Mouse (Mus musculus): Measurements from ENCODE around the gene Gm6588. TPM values are rescaled to one million over a fixed set of nuclear protein-coding genes. Genes with fewer than 3 reads are reported as not detected.

Gm6588 gene
- polyA plus RNA-seq, 1 experiment from 2014 or later, result not detected

GRCm38 (mm10) chr5:112499918-112500682 is 50.9 kb downstream of the Gm6588 start:
- ATAC-seq, result peak; percentile 52
- H3K36me3 ChIP-seq, result no peaks in the 10 kb centered on the region
- no peaks in the 10 kb centered on the region for H3K27me3 ChIP-seq (replicated peaks)
- no peak overlapping the region for H3K27ac ChIP-seq
- no peaks in the 10 kb centered on the region for H3K9me3 ChIP-seq
- 44% methylated on average over 8 of the region's 8 CpGs for WGBS
- H3K4me3 ChIP-seq (replicated peaks), result no peak overlapping the region
- no peak overlapping the region for H3K4me2 ChIP-seq (replicated peaks)
- H3K4me1 ChIP-seq (replicated peaks), result no peaks in the 10 kb centered on the region
- H3K9ac ChIP-seq, result no peak overlapping the region

Other genes with a start within 250 kb of the Gm6588 start
- gene Cryba4, start 196.9 kb upstream of the Gm6588 start, polyA plus RNA-seq (2015; fragmentation: Nextera tagmentation; extraction: Ambion mirVana), result 1.7 and 1.8 TPM in 2 replicates
- 1.9 and 2.4 TPM in 2 replicates for gene Crybb1, start 193.6 kb upstream of the Gm6588 start, polyA plus RNA-seq (2015; fragmentation: Nextera tagmentation; extraction: Ambion mirVana)
- 43.1 and 45.3 TPM in 2 replicates for gene Tpst2, start 172.7 kb upstream of the Gm6588 start, polyA plus RNA-seq (2015; fragmentation: Nextera tagmentation; extraction: Ambion mirVana)
- 25.5 and 26.2 TPM in 2 replicates for gene Tfip11, start 123.1 kb upstream of the Gm6588 start, polyA plus RNA-seq (2015; fragmentation: Nextera tagmentation; extraction: Ambion mirVana)
- 32.2 and 35.4 TPM in 2 replicates for gene Srrd, start 106.4 kb upstream of the Gm6588 start, polyA plus RNA-seq (2015; fragmentation: Nextera tagmentation; extraction: Ambion mirVana)
- gene Hps4, start 106.3 kb upstream of the Gm6588 start, polyA plus RNA-seq (2015; fragmentation: Nextera tagmentation; extraction: Ambion mirVana), result 38.7 and 41.8 TPM in 2 replicates
- gene Gm6583, start 93.4 kb upstream of the Gm6588 start, polyA plus RNA-seq (2015; fragmentation: Nextera tagmentation; extraction: Ambion mirVana), result 0.16 and 0.23 TPM in 2 replicates
- gene Asphd2, start 54.6 kb upstream of the Gm6588 start, polyA plus RNA-seq (2015; fragmentation: Nextera tagmentation; extraction: Ambion mirVana), result 8.5 and 10.1 TPM in 2 replicates
- 1.8 and 2.0 TPM in 2 replicates for gene Sez6l, start 127.8 kb downstream of the Gm6588 start, polyA plus RNA-seq (2015; fragmentation: Nextera tagmentation; extraction: Ambion mirVana)